Mouse (Mus musculus) spleen, adult 2 months (tissue): ENCODE results near the gene Tars2.

Source experiments
- CTCF ChIP-seq: fragments of 200-500 bp; IDR thresholded peaks from 2 replicates; pipeline ENCODE4 v1.5.1; 2011; ENCODE audit warnings: mild to moderate bottlenecking, inconsistent platforms; ENCODE audit not compliant: insufficient read depth, insufficient read length, insufficient replicate concordance; ENCODE audit errors: extremely low read depth
- POLR2A ChIP-seq: fragments of 200-500 bp; IDR thresholded peaks from 2 replicates; pipeline ENCODE4 v1.6.1; 2011; ENCODE audit warnings: low read depth, low read length, inconsistent platforms

- no peak for TF ChIP-seq CTCF
- TF ChIP-seq POLR2A, result no peak
Observed at GRCm38 (mm10) chr3:95806677-95807076, 46.7 kb upstream of the Tars2 start.
